Mouse (Mus musculus) cortical plate, adult 2 months (tissue): ENCODE measurements around the gene Polr3b. TPM values are rescaled to one million over a fixed set of nuclear protein-coding genes. Genes with fewer than 3 reads are reported as not detected.

ENCODE experiments used
- H3K27ac ChIP-seq: fragments of 200-500 bp; 2 replicates; pipeline ENCODE4 v1.5.1; 2012; ENCODE audit warnings: low read length, control low read depth, inconsistent platforms; ENCODE audit not compliant: insufficient read depth
- H3K4me1 ChIP-seq: fragments of 200-500 bp; 2 replicates; pipeline ENCODE4 v1.6.1; 2011; ENCODE audit warnings: low read length; ENCODE audit not compliant: control insufficient read depth, insufficient read depth
- H3K4me3 ChIP-seq: fragments of 200-500 bp; 2 replicates; pipeline ENCODE4 v1.5.1; 2011; ENCODE audit warnings: mild to moderate bottlenecking, low read length, control low read depth; ENCODE audit not compliant: insufficient read depth
- CTCF ChIP-seq: fragments of 200-500 bp; IDR thresholded peaks from 2 replicates; pipeline ENCODE4 v1.5.1; 2011; ENCODE audit warnings: mild to moderate bottlenecking, control low read depth, low read length; ENCODE audit not compliant: insufficient read depth; ENCODE audit errors: extremely low read depth
- POLR2A ChIP-seq: fragments of 200-500 bp; IDR thresholded peaks from 2 replicates; pipeline ENCODE4 v1.6.1; 2011; ENCODE audit warnings: mild to moderate bottlenecking, low read length, control low read depth; ENCODE audit not compliant: insufficient read depth; ENCODE audit errors: extremely low read depth
- polyA plus RNA-seq: library from polyadenylated mRNA; depleted of rRNA; stranded (reverse); fragments of >200 nt; gene quantifications from 2 replicates; pipeline ENCODE4 v1.2.3, GENCODE M21; 2012

The Polr3b gene
- polyA plus RNA-seq, 1 experiment, result 7.1 TPM

- TF ChIP-seq CTCF, result no peak
- no peak for TF ChIP-seq POLR2A
- Histone ChIP-seq H3K4me1 (no peaks in the 10 kb centered on the region), H3K27ac (no peak overlapping the region), H3K4me3 (no peak overlapping the region)
Observed at GRCm38 (mm10) chr10:84608361-84608760, 13.7 kb upstream of the Polr3b start.

GRCm38 (mm10) chr10:84610324-84610723 lies 11.8 kb upstream of the Polr3b start:
- H3K27ac ChIP-seq, result no peak overlapping the region
- no peak overlapping the region for H3K4me3 ChIP-seq
- H3K4me1 ChIP-seq, result no peaks in the 10 kb centered on the region
- TF ChIP-seq POLR2A (no peak), CTCF (no peak)

GRCm38 (mm10) chr10:84610783-84611182 lies 11.3 kb upstream of the Polr3b start:
- H3K4me3 ChIP-seq, result no peak overlapping the region
- no peak for TF ChIP-seq CTCF
- TF ChIP-seq POLR2A, result no peak
- H3K4me1 ChIP-seq, result no peaks in the 10 kb centered on the region

DNA sequence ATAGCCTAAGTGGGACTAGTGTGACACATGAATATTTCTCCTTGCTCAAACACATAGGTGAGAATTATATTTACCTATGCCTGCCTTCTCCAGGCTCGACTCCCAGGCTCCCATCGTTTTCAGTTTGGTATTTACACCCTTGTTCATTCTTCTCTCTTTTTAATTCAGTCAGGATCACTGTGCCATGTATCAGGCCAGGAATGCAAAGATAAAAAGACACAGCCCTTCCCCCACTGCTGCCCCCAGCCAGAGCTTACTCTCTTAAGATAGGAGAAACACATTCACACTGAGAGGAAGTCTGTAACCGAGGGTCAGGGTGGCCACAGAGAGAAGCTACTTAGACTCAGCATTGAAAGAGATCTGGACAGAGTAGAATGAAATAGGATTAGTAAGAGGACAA lies 10.4 kb upstream of the Polr3b start:
- no peak overlapping the region for H3K4me3 ChIP-seq
- H3K4me1 ChIP-seq, result no peaks in the 10 kb centered on the region
- TF ChIP-seq CTCF, result no peak
- no peak for TF ChIP-seq POLR2A
- no peak overlapping the region for H3K27ac ChIP-seq

More at GRCm38 (mm10) chr10:84610783-84611182, 11.3 kb upstream of the Polr3b start:
- no peak overlapping the region for H3K27ac ChIP-seq

DNA sequence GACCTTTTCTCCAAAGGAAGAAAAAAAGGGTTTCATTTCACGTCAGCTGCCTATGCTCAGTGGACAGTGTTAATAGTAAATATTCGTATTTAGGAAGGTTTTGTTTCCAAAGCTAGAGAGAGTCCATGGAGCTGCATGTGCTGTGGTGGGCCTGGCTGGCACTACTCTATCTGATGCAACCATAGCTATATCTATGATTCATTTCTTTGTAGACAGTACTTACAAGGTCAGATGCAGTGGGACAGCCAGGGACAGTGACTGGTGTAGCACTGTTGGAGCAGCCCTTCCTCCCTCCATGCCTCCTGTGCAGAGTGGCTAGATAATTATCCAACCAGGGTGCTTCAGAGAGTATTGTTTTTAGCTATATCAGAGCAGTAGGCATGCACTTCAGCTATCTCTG lies 9.8 kb upstream of the Polr3b start:
- no peak overlapping the region for H3K4me3 ChIP-seq
- no peak for TF ChIP-seq POLR2A
- no peak for TF ChIP-seq CTCF
- H3K4me1 ChIP-seq, result no peaks in the 10 kb centered on the region
- H3K27ac ChIP-seq, result no peak overlapping the region

DNA sequence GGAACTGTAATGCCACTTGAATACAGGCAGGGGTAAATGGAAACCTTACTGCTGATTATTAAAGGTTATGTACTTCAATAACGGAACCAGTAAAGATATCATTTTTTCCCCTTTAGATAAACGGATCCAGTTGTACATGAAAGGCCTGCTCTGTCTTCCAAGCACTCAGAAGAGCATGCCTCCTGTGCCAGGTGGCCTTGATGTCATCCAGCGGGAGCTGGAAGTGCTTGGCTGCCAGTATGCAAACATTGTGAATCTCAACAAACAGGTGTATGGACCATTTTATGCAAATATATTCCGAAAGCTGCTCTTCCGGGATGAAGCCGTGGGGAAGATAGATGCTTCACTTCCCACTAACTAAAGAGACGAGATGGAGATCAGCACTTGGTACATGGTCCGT lies 8.7 kb upstream of the Polr3b start:
- TF ChIP-seq POLR2A (no peak), CTCF (no peak)
- Histone ChIP-seq H3K4me1 (no peaks in the 10 kb centered on the region), H3K4me3 (no peak overlapping the region), H3K27ac (no peak overlapping the region)

DNA sequence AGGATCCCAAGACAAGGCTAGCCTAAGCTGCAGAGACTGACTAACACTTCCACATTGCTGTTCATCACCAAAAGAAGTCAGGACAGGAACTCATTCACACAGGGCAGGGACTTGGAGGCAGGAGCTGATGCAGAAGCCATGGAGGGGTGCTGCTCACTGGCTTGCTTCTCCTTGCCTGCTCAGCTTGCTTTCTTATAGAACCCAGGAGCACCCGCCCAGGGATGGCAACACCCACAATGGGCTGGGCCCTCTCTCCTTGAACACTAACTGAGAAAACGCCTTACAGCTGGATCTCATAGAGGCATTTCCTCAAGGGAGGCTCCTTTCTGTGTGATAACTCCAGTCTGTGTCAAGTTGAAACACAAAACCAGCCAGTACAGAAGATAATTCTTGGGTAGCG lies 7.0 kb upstream of the Polr3b start:
- no peak overlapping the region for H3K27ac ChIP-seq
- no peak for TF ChIP-seq CTCF
- no peak for TF ChIP-seq POLR2A
- no peak overlapping the region for H3K4me3 ChIP-seq
- H3K4me1 ChIP-seq, result no peaks in the 10 kb centered on the region

DNA sequence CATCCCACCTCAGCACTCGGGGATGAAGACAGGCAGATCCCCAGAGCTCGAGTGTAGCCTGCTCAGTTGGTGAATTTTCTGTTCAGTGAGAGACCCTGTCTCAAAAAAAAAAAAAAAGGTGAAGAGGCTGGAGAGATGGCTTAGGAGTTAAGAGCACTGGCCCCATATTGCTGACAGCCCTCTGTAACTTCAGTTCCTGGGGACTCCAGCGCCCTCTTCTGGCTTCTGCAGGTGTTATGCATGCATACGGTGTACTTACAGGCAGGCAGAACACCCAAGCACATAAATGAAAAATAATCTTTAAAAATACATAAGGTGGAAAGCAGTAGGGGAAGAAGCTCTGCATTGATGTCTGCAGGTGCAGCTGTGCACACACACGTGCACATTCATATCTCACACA lies 9.1 kb downstream of the Polr3b start:
- Histone ChIP-seq H3K4me3 (no peak overlapping the region), H3K27ac (no peak overlapping the region), H3K4me1 (no peaks in the 10 kb centered on the region)
- 0 out of 2 replicates have a peak, but pooled peaks have one; percentile 20 for TF ChIP-seq CTCF
- no peak for TF ChIP-seq POLR2A

DNA sequence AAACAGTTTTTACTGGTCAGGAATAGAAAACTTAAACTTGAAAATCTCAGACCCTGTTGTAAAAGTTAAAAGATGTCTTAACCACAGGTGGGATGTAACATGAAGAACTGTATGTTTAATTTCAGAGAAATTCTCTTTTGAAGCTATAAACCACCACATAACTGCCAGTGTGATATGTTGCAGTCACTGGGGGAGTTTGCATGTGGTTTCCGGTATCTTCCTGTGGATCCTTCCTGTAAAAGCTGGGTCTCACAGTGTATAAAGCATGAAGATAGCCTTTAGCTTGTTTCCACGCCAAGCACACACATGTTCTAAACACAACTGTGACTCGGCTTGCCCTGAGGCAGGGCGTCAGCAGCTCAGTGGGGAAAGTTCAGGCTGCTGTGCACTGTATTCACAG lies 9.9 kb downstream of the Polr3b start:
- Histone ChIP-seq H3K4me3 (no peak overlapping the region), H3K27ac (no peak overlapping the region), H3K4me1 (no peaks in the 10 kb centered on the region)
- TF ChIP-seq CTCF (no peak), POLR2A (no peak)

GRCm38 (mm10) chr10:84636656-84637055 lies 14.6 kb downstream of the Polr3b start:
- H3K4me3 ChIP-seq, result no peak overlapping the region
- H3K4me1 ChIP-seq, result no peaks in the 10 kb centered on the region
- no peak overlapping the region for H3K27ac ChIP-seq
- TF ChIP-seq CTCF, result no peak
- no peak for TF ChIP-seq POLR2A
